Mouse (Mus musculus): ENCODE measurements around the gene Tubb4b.

DNA sequence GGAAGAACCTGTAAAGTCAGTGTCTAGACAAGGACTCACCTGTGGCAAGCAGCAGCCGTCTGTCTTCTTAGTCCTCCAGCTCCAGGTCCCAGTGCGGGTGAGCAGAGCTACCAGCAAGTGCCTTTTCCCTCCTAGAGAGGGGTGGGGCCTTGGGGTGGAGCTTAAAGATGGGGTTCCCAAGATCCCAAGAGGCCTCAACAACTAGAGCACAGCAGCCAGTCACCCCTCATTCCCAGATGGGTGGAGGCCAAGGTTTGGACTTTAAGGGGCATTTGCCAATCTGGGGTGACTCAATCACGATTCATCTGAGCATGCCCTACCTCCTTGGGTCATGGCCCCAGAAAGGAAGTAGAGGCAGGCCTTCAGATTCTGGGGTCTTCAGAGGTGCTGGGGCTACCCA lies 15.3 kb upstream of the Tubb4b start:
- no peak for TF ChIP-seq CTCF (IDR thresholded peaks at IDR 0.05; ENCODE audit: low read depth)
- no peak for TF ChIP-seq EP300 (IDR thresholded peaks at IDR 0.05; ENCODE audit: low read depth)

All from heart, postnatal 0 days (tissue).